Comparison of ENCODE assay signal across 8 mouse cellular contexts in the genomic region with DNA sequence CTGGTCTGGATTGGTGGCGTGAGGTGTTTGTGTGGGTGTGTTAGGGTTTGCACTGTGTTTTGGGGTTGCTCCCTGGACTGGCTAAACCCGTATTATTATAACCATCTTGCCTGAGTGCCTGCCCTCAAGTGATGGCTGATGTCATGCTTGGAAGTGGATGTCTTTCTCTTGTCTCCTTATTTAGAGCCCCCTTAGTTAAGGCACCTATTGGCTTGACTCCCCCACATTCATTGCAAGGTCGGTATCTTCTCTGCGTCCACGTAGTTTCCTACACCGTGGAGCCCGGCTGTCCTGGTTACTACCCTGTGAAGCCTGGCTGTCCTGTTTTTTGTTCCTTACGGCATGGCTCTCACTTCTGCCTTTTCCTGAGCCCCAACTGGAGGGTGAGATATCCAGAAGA. TPM values are rescaled to one million over a fixed set of nuclear protein-coding genes. Genes with fewer than 3 reads are reported as not detected.
DNase-seq lines count a peak whose midpoint lies in the region; ATAC-seq and TF ChIP-seq lines count a peak whose summit lies in the region.

No protein-coding gene starts in this region.

- no peak for TF ChIP-seq CTCF in cerebellum, adult 2 months (IDR thresholded peaks at IDR 0.05; ENCODE audit: borderline replicate concordance, insufficient read depth, low read depth, low read length)
- TF ChIP-seq CTCF in small intestine, adult 2 months (IDR thresholded peaks at IDR 0.05; ENCODE audit: extremely low read depth, insufficient read length, insufficient replicate concordance, low read depth, low read length) = no peak

- H3K4me1 ChIP-seq in cerebellum, adult 2 months (ENCODE audit: control insufficient read depth, insufficient read depth, low read length) = peaks cover 15% of the 10 kb centered on the region
- peaks cover 77% of the 10 kb centered on the region for H3K4me1 ChIP-seq in megakaryocyte, embryonic 14.5 days
- H3K4me1 ChIP-seq in limb, embryonic 11.5 days (ENCODE audit: control insufficient read depth, insufficient read depth, low read length) = peaks cover 26% of the 10 kb centered on the region
- peaks cover 16% of the 10 kb centered on the region for H3K4me1 ChIP-seq in small intestine, adult 2 months (ENCODE audit: control insufficient read depth, insufficient read depth, insufficient read length, low read length)

- peaks cover 53% of the 10 kb centered on the region for H3K36me3 ChIP-seq in megakaryocyte, embryonic 14.5 days (replicated peaks; ENCODE audit: low read length)
- H3K36me3 ChIP-seq in limb, embryonic 11.5 days (ENCODE audit: control insufficient read depth, insufficient read depth, low read length) = peaks cover 31% of the 10 kb centered on the region
- peaks cover 41% of the 10 kb centered on the region for H3K36me3 ChIP-seq in small intestine, adult 2 months (ENCODE audit: control insufficient read depth, insufficient read depth, low read length)

- H3K4me3 ChIP-seq in cerebellum, adult 2 months (replicated peaks; ENCODE audit: insufficient read depth, low read depth, low read length) = peak overlapping the region; percentile 77
- peak overlapping the region; percentile 96 for H3K4me3 ChIP-seq in megakaryocyte, embryonic 14.5 days (replicated peaks)
- peak overlapping the region; percentile 100 for H3K4me3 ChIP-seq in limb, embryonic 11.5 days (ENCODE audit: low read depth, low read length)
- peak overlapping the region; percentile 78 for H3K4me3 ChIP-seq in small intestine, adult 2 months (ENCODE audit: low read depth, low read length)

- H3K9me3 ChIP-seq in megakaryocyte, embryonic 14.5 days = no peaks in the 10 kb centered on the region
- H3K9me3 ChIP-seq in limb, embryonic 11.5 days (ENCODE audit: control insufficient read depth, low read length) = no peaks in the 10 kb centered on the region

- intact Hi-C loops in left cerebral cortex, postnatal 25 days (cut with DNase I) = loop anchor here (5.0 kb wide), 1 partner anchor 181 kb away; no protein-coding TSS in a partner anchor

- peak overlapping the region; percentile 55; the same call in 1 of the 2 replicates for H3K27ac ChIP-seq in cerebellum, adult 2 months (ENCODE audit: insufficient read depth, low read length)
- H3K27ac ChIP-seq in limb, embryonic 11.5 days (replicated peaks; ENCODE audit: low read depth, low read length) = no peak overlapping the region
- H3K27ac ChIP-seq in small intestine, adult 2 months (ENCODE audit: insufficient read depth, low read depth, low read length) = no peak overlapping the region

- WGBS in cerebellum, adult 2 months = under 1% methylated on average over 8 of the region's 8 CpGs
- WGBS in limb, embryonic 11.5 days = 65% methylated on average over 8 of the region's 8 CpGs
- WGBS in small intestine, adult 2 months = 34% methylated on average over 8 of the region's 8 CpGs

- H3K27me3 ChIP-seq in cerebellum, adult 2 months (ENCODE audit: control insufficient read depth, insufficient read depth, low read length) = no peaks in the 10 kb centered on the region
- no peaks in the 10 kb centered on the region for H3K27me3 ChIP-seq in megakaryocyte, embryonic 14.5 days (replicated peaks)
- H3K27me3 ChIP-seq in limb, embryonic 11.5 days (ENCODE audit: control insufficient read depth, insufficient read depth, low read length) = no peaks in the 10 kb centered on the region
- no peaks in the 10 kb centered on the region for H3K27me3 ChIP-seq in small intestine, adult 2 months (ENCODE audit: control insufficient read depth, insufficient read depth, low read length)

- H3K4me2 ChIP-seq in limb, embryonic 11.5 days (ENCODE audit: low read depth, severe bottlenecking) = peak overlapping the region; percentile 94

- TF ChIP-seq POLR2A in cerebellum, adult 2 months (IDR thresholded peaks at IDR 0.05; ENCODE audit: borderline replicate concordance, insufficient read depth, low read length) = no peak
- no peak for TF ChIP-seq POLR2A in small intestine, adult 2 months (IDR thresholded peaks at IDR 0.05; ENCODE audit: low read depth, low read length)

- no peak for DNase-seq in cerebellum, adult 2 months
- no peak for DNase-seq in cerebellum, adult 9-11 months
- no peak for DNase-seq in limb, embryonic 11.5 days (ENCODE audit: low spot score)
- DNase-seq in adrenal gland, postnatal 14 days = no peak
- no peak for DNase-seq in left cerebral cortex, postnatal 25 days (ENCODE audit: low spot score in 2 of 2)

- ATAC-seq in megakaryocyte, adult 5-6 weeks (ENCODE audit: poor library complexity, severe bottlenecking) = no peak
- ATAC-seq in limb, embryonic 11.5 days (ENCODE audit: insufficient number of reproducible peaks, low FRiP score, low TSS enrichment, low read depth) = no peak

- H3K9ac ChIP-seq in limb, embryonic 11.5 days (ENCODE audit: low read length) = peak overlapping the region; percentile 89

RNA-seq across cellular contexts. Expression of gene Chd4, which starts 2.2 kb away (rescaled TPM):
- 110 and 112 TPM in 2 replicates for polyA plus RNA-seq in cerebellum, adult 2 months (2012; rRNA removed)
- 41.8 and 90.6 TPM in 2 replicates for polyA plus RNA-seq in megakaryocyte, embryonic 14.5 days (2012; ENCODE audit: insufficient read depth, low replicate concordance)
- 64.9 and 75.9 TPM in 2 replicates for total RNA-seq in megakaryocyte, adult 5-6 weeks (2015)
- 282 and 336 TPM in 2 replicates for total RNA-seq in megakaryocyte, adult 5-6 weeks (2017)
- 110 and 117 TPM in 2 replicates for polyA plus RNA-seq in limb, embryonic 11.5 days (2014; fragmentation: Nextera tagmentation; extraction: Ambion mirVana)
- 39.9 and 64.3 TPM in 2 replicates for polyA plus RNA-seq in small intestine, adult 2 months (2012; rRNA removed)
- 189 and 192 TPM in 2 replicates for total RNA-seq in adrenal gland, postnatal 14 days (2021)
- total RNA-seq in left cerebral cortex, postnatal 25 days (2021) = 100 to 1,000 TPM; 154 to 161 TPM

RNA-seq across cellular contexts. Expression of gene Lpar5, which starts 30.2 kb away (rescaled TPM):
- 0.57 and 0.84 TPM in 2 replicates for polyA plus RNA-seq in cerebellum, adult 2 months (2012; rRNA removed)
- polyA plus RNA-seq in megakaryocyte, embryonic 14.5 days (2012; ENCODE audit: insufficient read depth, low replicate concordance) = 0.62 TPM in 1 of 2 replicates, not detected in the other
- 25.1 and 25.5 TPM in 2 replicates for total RNA-seq in megakaryocyte, adult 5-6 weeks (2015)
- 27.6 and 30.0 TPM in 2 replicates for total RNA-seq in megakaryocyte, adult 5-6 weeks (2017)
- 0.32 TPM in 1 of 2 replicates, not detected in the other for polyA plus RNA-seq in limb, embryonic 11.5 days (2014; fragmentation: Nextera tagmentation; extraction: Ambion mirVana)
- 133 and 223 TPM in 2 replicates for polyA plus RNA-seq in small intestine, adult 2 months (2012; rRNA removed)
- total RNA-seq in adrenal gland, postnatal 14 days (2021) = 0.44 and 2.1 TPM in 2 replicates
- under 1 TPM; 0.60 to 0.96 TPM for total RNA-seq in left cerebral cortex, postnatal 25 days (2021)

RNA-seq across cellular contexts. Expression of gene Nop2, which starts 33.8 kb away (rescaled TPM):
- 24.5 and 24.9 TPM in 2 replicates for polyA plus RNA-seq in cerebellum, adult 2 months (2012; rRNA removed)
- polyA plus RNA-seq in megakaryocyte, embryonic 14.5 days (2012; ENCODE audit: insufficient read depth, low replicate concordance) = 18.4 and 24.5 TPM in 2 replicates
- total RNA-seq in megakaryocyte, adult 5-6 weeks (2015) = 8.5 and 12.1 TPM in 2 replicates
- 22.6 and 24.6 TPM in 2 replicates for total RNA-seq in megakaryocyte, adult 5-6 weeks (2017)
- polyA plus RNA-seq in limb, embryonic 11.5 days (2014; fragmentation: Nextera tagmentation; extraction: Ambion mirVana) = 71.4 and 76.3 TPM in 2 replicates
- polyA plus RNA-seq in small intestine, adult 2 months (2012; rRNA removed) = 6.5 and 7.8 TPM in 2 replicates
- 47.0 and 53.7 TPM in 2 replicates for total RNA-seq in adrenal gland, postnatal 14 days (2021)
- 10 to 100 TPM; 27.1 to 28.0 TPM for total RNA-seq in left cerebral cortex, postnatal 25 days (2021)

RNA-seq across cellular contexts. Expression of gene Iffo1, which starts 47.1 kb away (rescaled TPM):
- polyA plus RNA-seq in cerebellum, adult 2 months (2012; rRNA removed) = 95.4 and 96.0 TPM in 2 replicates
- polyA plus RNA-seq in megakaryocyte, embryonic 14.5 days (2012; ENCODE audit: insufficient read depth, low replicate concordance) = 20.6 and 36.4 TPM in 2 replicates
- 18.6 and 20.1 TPM in 2 replicates for total RNA-seq in megakaryocyte, adult 5-6 weeks (2015)
- total RNA-seq in megakaryocyte, adult 5-6 weeks (2017) = 14.3 and 21.7 TPM in 2 replicates
- 12.7 and 14.5 TPM in 2 replicates for polyA plus RNA-seq in limb, embryonic 11.5 days (2014; fragmentation: Nextera tagmentation; extraction: Ambion mirVana)
- polyA plus RNA-seq in small intestine, adult 2 months (2012; rRNA removed) = 7.0 and 13.0 TPM in 2 replicates
- total RNA-seq in adrenal gland, postnatal 14 days (2021) = 18.6 and 25.0 TPM in 2 replicates
- 10 to 100 TPM; 52.7 to 63.0 TPM for total RNA-seq in left cerebral cortex, postnatal 25 days (2021)

RNA-seq across cellular contexts. Expression of gene Acrbp, which starts 48.5 kb away (rescaled TPM):
- polyA plus RNA-seq in cerebellum, adult 2 months (2012; rRNA removed) = 23.7 and 24.8 TPM in 2 replicates
- polyA plus RNA-seq in megakaryocyte, embryonic 14.5 days (2012; ENCODE audit: insufficient read depth, low replicate concordance) = 8.7 and 11.3 TPM in 2 replicates
- 9.0 and 14.2 TPM in 2 replicates for total RNA-seq in megakaryocyte, adult 5-6 weeks (2015)
- total RNA-seq in megakaryocyte, adult 5-6 weeks (2017) = 3.4 and 8.8 TPM in 2 replicates
- 13.3 and 16.1 TPM in 2 replicates for polyA plus RNA-seq in limb, embryonic 11.5 days (2014; fragmentation: Nextera tagmentation; extraction: Ambion mirVana)
- 7.5 and 18.2 TPM in 2 replicates for polyA plus RNA-seq in small intestine, adult 2 months (2012; rRNA removed)
- 7.5 and 8.2 TPM in 2 replicates for total RNA-seq in adrenal gland, postnatal 14 days (2021)
- 10 to 100 TPM in 1 of 2 experiments, 1 to 10 TPM in 1; 8.4 to 12.3 TPM for total RNA-seq in left cerebral cortex, postnatal 25 days (2021)

Comparison
In these comparisons a context has a peak if more than half of its experiments do, and no peak if none do; other contexts are left out.
1. RNA of gene Lpar5, which starts 30.2 kb away (polyA plus RNA-seq): 133 to 223 TPM in small intestine, adult 2 months; 0.57 to 0.84 TPM in cerebellum, adult 2 months, 0.62 TPM in megakaryocyte, embryonic 14.5 days and 0.32 TPM in limb, embryonic 11.5 days; every median in the first group is over 10 times any median in the second.
2. Peak in every context shown above with its lines, with median percentiles within 50 percentile points of each other: H3K4me3 ChIP-seq.